Mouse (Mus musculus): Measurements from ENCODE around the gene Foxl2.

Gene Foxl2

GRCm38 (mm10) chr9:98960348-98960747 lies 5.3 kb downstream of the Foxl2 start:
- in situ Hi-C loops (cut with MboI; ENCODE audit: unreplicated experiment in 2 of 2) = loop anchor here in 1 of 2 experiments (25.0 kb wide), 1 partner anchor 548 kb away; the partner anchor contains the start of gene Rbp1

DNA sequence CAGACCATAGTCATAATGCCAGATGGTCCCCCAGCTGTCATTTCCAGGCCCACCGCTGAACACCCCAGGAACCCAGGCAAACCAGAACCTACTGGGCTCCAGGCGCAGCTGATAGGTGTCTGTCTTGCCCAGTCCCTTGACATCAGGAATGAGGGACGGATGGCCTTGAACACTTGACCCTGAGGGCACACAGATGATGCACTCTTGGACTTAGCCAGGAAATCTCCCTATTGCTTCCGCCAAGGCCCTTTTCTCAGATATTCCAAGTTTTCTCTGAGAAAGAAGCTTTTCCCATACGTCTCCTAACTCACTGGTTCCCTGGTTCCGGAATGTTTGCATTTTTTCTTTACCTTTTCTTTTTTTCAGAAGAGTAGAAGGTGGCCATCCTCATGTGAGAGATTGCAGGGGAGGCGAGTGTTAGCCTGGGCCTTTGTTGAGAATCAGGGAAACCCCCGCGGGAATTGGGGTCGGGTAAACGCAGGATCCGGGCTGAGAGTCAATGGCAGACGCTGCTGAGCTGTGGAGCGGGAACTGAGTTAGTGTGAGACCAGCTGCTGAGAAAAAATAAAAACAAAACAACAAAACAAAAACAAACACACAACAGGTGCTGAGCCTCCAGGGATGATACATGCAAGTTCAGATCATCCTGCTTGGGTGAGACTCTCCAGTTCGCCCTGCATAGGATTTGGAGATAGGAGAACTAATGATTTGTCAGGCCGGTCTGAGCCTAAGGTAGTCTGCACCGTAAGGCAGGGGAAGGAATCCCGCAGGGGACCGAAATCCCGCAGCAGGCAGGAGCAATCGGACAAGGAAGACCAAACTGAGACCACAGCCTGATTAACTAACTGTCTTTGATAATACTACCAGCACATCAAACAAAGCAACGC lies 6.7 kb downstream of the Foxl2 start:
- in situ Hi-C loops (cut with MboI; ENCODE audit: unreplicated experiment in 2 of 2) = loop anchor here in 1 of 2 experiments (25.0 kb wide), 1 partner anchor 550 kb away; the partner anchor contains the start of gene Rbp1

GRCm38 (mm10) chr9:98962478-98963142 lies 7.5 kb downstream of the Foxl2 start:
- in situ Hi-C loops (cut with MboI; ENCODE audit: unreplicated experiment in 2 of 2) = loop anchor here in 1 of 2 experiments (25.0 kb wide), 1 partner anchor 550 kb away; the partner anchor contains the start of gene Rbp1

- in situ Hi-C loops (cut with MboI; ENCODE audit: unreplicated experiment in 2 of 2) = loop anchor here in 1 of 2 experiments (25.0 kb wide), 1 partner anchor 551 kb away; the partner anchor contains the start of gene Rbp1
Measured at GRCm38 (mm10) chr9:98963661-98964060, 8.6 kb downstream of the Foxl2 start.

DNA sequence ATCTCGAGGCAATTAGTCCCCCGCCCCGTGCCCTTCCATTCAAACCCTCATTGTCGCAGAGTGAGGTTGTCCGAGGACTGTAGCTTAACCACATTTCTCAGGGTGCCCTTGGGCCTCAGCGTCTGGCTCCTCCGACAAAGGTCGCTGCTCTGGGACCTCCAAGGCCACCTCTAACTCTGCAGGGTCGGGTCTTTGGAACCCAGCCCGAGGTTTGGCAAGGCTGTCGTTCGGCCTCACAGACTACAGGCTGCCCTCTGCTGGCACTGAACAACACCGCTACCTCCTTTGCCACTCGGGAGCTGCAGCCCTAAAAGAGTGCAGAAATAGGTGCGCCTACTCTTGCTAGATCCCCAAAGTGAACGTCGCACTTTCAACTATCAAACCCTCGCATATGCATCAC lies 10.0 kb downstream of the Foxl2 start:
- in situ Hi-C loops (cut with MboI; ENCODE audit: unreplicated experiment in 2 of 2) = loop anchor here in 1 of 2 experiments (25.0 kb wide), 1 partner anchor 553 kb away; the partner anchor contains the start of gene Rbp1

GRCm38 (mm10) chr9:98973101-98973521 lies 18.0 kb downstream of the Foxl2 start:
- in situ Hi-C loops (cut with MboI; ENCODE audit: unreplicated experiment in 2 of 2) = loop anchor here in 1 of 2 experiments (10.0 to 25.0 kb wide), 3 partner anchors 492 to 602 kb away; partner anchors contain the start of genes Dbr1 and Rbp1

DNA sequence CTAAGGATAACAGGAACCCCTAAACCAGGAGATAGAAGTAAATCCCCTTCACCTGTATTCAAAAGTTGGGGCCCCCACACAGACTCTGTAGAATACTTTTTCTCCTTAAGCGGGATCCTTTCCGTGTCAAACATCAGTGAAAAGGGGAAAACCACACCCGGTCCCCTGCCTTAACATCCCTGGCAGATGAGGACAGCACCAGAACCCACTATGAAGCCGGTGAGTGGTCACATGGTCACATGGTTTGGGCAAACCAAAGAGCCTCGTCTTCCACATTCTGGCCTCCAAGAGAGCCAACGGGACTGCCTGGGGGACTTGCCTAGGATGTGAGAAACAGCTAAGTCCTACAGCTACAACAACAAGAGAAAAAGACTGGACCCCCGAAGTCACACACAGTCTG lies 18.5 kb downstream of the Foxl2 start:
- in situ Hi-C loops (cut with MboI; ENCODE audit: unreplicated experiment in 2 of 2) = loop anchor here in 1 of 2 experiments (10.0 to 25.0 kb wide), 3 partner anchors 491 to 601 kb away; partner anchors contain the start of genes Dbr1 and Rbp1

GRCm38 (mm10) chr9:98974898-98975297 lies 19.8 kb downstream of the Foxl2 start:
- in situ Hi-C loops (cut with MboI; ENCODE audit: unreplicated experiment in 2 of 2) = loop anchor here (5.0 to 25.0 kb wide), 9 partner anchors 87 to 1937 kb away; partner anchors contain the start of genes Armc8 (in 1 of the 2), Dbr1 (in 1 of the 2) and Rbp1 (in 1 of the 2)

DNA sequence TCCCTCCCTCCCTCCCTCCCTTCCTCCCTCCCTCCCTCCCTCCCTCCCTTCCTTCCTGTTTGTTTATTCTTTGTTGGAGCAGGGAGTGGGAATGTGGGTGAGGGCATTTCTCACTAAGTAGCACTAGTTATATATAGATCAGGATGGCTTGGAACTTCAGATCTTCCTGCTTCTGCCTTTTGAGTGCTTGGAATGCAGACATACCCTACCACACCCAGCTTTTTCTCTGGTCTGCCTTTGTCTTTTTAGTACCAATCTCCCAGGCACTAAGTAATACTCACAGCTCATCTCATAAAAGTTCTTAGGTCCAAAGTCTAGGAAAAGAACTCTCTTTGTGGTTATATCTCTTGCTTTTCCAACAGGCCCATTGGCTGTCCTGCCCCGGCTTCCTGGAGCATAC lies 21.0 kb downstream of the Foxl2 start:
- in situ Hi-C loops (cut with MboI; ENCODE audit: unreplicated experiment in 2 of 2) = loop anchor here (5.0 to 25.0 kb wide), 8 partner anchors 86 to 1936 kb away; partner anchors contain the start of genes Armc8 (in 1 of the 2) and Dbr1 (in 1 of the 2)

DNA sequence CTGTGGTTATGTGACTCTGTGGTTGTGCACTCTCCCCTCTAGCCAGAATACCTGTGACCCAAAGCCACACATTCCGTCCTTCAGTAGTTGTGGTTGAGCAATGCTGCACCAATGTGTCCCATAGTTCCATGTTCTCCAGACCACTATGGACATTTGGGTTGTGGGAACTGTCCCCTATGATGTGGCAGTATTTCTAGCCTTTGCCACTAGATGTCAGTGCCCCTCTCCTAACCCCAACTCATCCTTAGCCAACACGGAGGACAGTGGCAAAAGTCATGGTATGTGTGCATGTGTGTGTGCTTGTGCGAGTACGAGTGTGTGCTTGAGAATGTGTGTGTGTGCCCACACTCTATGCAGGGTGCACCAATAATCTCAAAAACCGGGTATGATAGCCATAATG lies 21.4 kb downstream of the Foxl2 start:
- in situ Hi-C loops (cut with MboI; ENCODE audit: unreplicated experiment in 2 of 2) = loop anchor here (5.0 to 25.0 kb wide), 8 partner anchors 86 to 1936 kb away; partner anchors contain the start of genes Armc8 (in 1 of the 2) and Dbr1 (in 1 of the 2)

DNA sequence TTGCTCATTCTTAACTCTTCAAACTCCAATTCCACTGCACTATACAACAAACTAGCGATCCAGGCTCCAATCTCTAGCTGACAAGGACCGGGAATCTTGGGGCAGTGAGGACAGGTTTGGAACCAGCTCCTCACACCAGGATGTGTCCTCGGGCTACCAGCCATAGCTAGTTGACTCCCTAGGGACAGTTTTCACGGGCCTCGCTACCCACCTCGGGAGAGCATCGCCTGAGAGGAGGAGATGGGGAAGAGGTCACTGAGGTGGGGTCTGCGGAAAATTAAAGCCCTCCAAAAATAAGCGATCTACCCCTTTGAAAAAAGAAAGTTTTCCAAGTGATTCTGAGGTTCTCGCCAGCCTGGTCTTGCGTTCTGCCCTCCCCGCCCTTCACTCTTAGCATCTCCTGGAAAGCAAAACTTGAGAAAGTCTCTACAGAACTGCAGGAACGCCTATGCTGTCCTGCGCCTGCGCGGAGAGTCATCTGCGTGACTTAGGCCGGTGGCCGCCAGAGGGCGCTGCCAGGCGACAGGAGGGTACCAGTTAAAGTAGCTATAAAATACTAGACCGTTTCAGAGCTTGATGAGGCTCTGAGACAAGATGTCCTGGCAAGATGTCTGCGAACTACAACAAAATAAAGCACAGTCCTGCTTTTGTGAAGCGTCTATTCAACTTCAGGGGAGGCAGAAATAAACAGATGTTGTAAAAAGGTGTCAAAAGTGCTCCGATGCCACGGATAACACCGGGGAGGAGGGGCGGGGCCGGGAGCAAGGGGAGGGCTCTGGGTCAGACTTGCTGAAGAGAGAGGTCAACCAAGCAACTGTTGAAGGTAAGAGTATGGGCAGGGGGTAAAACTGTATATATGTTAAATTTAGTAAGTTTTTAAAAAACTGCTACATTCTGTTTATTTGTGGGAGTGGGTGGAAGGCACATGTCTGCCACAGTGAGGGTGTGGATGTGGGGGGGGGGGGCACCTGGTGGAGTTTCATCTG lies 24.6 kb downstream of the Foxl2 start:
- in situ Hi-C loops (cut with MboI; ENCODE audit: unreplicated experiment in 2 of 2) = loop anchor here (5.0 to 25.0 kb wide), 11 partner anchors 83 to 1933 kb away; partner anchors contain the start of genes Cep70 (in 2 of the 2), Armc8 (in 1 of the 2), Dbr1 (in 1 of the 2) and Nme9 (in 1 of the 2)

GRCm38 (mm10) chr9:98985800-98986475 lies 30.9 kb downstream of the Foxl2 start, which contains the start of gene Faim:
TSS of gene Faim (plus strand) at chr9:98986373.
- in situ Hi-C loops (cut with MboI; ENCODE audit: unreplicated experiment in 2 of 2) = loop anchor here (10.0 to 25.0 kb wide), 6 partner anchors 259 to 1926 kb away; partner anchors contain the start of genes Armc8 (in 1 of the 2), Cep70 (in 1 of the 2) and Nme9 (in 1 of the 2)

GRCm38 (mm10) chr9:98986476-98987096 lies 31.5 kb downstream of the Foxl2 start:
- in situ Hi-C loops (cut with MboI; ENCODE audit: unreplicated experiment in 2 of 2) = loop anchor here (10.0 to 25.0 kb wide), 6 partner anchors 258 to 1926 kb away; partner anchors contain the start of genes Armc8 (in 1 of the 2), Cep70 (in 1 of the 2) and Nme9 (in 1 of the 2)

- in situ Hi-C loops (cut with MboI; ENCODE audit: unreplicated experiment in 2 of 2) = loop anchor here (10.0 to 25.0 kb wide), 6 partner anchors 258 to 1925 kb away; partner anchors contain the start of genes Armc8 (in 1 of the 2), Cep70 (in 1 of the 2) and Nme9 (in 1 of the 2)
Measured at GRCm38 (mm10) chr9:98987131-98987530, 32.0 kb downstream of the Foxl2 start.

DNA sequence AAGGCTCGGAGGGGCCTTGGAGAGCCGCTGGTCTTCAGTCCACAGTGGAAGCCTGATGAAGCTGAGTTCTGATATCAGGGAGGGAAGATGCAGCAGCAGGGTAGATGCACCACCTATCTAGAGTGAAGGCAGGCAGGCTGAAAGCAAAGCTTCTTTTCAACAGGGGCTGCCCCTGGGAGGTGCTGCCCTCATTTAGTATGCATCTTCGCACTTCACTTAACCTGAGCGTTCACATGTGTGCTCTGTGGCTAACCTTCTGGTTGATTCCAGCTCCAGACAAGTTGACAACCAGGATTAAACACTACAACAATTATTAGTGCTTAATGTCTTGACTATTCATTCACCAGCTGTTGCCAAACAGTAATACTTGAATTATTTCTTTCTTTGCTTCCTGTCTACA lies 39.0 kb downstream of the Foxl2 start:
- in situ Hi-C loops (cut with MboI; ENCODE audit: unreplicated experiment in 2 of 2) = loop anchor here (25.0 kb wide), 4 partner anchors 557 to 1918 kb away; partner anchors contain the start of gene Armc8 (in 1 of the 2)

DNA sequence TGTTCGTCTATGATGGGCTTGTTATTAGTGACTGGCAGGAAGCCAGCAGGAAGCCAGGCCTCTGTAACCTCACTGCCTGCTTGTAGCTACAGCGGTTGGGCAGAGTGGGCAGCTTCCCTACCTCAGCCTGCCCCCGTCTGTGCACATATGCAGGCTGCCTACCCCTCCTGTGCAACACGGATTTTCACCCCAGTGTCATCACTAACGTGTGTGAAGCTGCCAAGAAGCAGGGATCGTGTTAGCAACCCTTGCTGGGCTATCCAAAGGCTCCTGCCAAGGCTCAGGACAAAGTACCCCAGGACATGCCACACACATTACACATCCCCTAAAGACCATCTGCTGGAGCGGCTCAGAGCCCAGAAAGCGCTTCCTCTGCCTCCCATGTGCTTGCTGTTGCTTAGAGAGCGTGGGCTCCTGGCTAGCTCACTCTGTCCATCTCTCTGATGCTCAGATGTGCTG lies 44.8 kb downstream of the Foxl2 start:
- in situ Hi-C loops (cut with MboI; ENCODE audit: unreplicated experiment in 2 of 2) = loop anchor here (25.0 kb wide), 4 partner anchors 562 to 1912 kb away; partner anchors contain the start of gene Armc8 (in 1 of the 2)

- in situ Hi-C loops (cut with MboI; ENCODE audit: unreplicated experiment in 2 of 2) = no loop called here
Measured at GRCm38 (mm10) chr9:99001326-99001725, 46.2 kb downstream of the Foxl2 start.

Measured in v-Abl transformed pro-B cells (cell line).